Mouse (Mus musculus) erythroblast, embryonic 14.5 days (primary cell): ENCODE data around the gene Dact3.

Experiments
- GATA1 ChIP-seq: IDR thresholded peaks from 2 replicates; pipeline ENCODE4 v1.6.1; 2012; ENCODE audit warnings: low read length, inconsistent platforms, mixed read lengths
- TAL1 ChIP-seq: IDR thresholded peaks from 3 replicates; pipeline ENCODE4 v1.6.1; 2012; ENCODE audit warnings: low read length, inconsistent platforms, mixed read lengths

DNA sequence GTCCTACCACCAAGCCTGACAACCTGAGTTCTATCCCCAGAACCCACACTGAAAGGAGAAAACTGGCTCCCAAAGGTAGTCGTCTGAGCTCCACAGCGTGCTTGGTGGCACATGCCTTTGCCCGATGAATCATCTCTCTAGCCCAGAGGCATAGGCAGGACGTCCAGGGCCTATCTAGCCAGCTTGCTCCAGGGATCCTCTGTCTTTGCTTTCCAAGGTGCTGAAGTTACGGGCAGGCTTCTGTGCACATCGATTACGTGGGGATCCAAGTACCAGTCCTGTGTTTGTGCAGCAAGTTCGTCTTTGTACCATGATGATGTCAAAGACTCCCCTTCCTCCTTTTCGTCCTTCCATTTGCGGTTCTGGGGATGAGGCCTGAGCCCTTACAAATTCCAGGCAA is 3.5 kb upstream of the Dact3 start:
- TF ChIP-seq TAL1 (no peak), GATA1 (no peak)
